Mouse (Mus musculus): ENCODE results near the gene Cyp27b1. TPM values are rescaled to one million over a fixed set of nuclear protein-coding genes. Genes with fewer than 3 reads are reported as not detected.
"Not testable (repeated sequence)": the region's sequence is repeated elsewhere in the genome, so short reads cannot be mapped to it uniquely, and the experiment has no call there.

Cyp27b1 gene
- total RNA-seq, 4 experiments from 2014 or later = 0.19 TPM; not detected in 3

DNA sequence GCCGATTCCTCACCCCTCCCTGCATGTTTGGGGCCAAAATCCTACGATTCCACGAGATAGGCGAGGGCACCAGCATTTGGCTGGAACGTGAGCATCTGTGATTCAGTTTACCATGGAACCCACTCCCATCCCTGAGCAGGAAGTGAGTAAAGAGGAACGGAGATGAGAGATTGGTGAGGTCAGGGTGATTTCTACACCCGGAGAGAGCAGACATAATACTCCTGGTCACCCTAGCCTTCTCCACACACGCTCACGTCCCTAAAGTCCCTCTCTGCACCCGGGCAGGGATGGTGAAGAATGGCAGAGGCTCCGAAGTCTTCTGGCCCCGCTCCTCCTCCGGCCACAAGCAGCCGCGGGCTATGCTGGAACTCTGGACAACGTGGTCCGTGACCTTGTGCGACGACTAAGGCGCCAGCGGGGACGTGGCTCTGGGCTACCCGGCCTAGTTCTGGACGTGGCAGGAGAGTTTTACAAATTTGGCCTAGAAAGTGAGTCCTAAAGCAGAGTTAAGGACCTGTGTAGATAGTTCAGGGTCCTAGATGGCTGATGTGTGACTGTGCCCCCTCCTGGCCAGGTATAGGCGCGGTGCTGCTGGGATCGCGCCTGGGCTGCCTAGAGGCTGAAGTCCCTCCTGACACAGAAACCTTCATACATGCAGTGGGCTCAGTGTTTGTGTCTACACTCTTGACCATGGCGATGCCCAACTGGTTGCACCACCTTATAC is 1.5 kb downstream of the Cyp27b1 start:
- DNase-seq (ENCODE audit: low spot score) = no peak

DNA sequence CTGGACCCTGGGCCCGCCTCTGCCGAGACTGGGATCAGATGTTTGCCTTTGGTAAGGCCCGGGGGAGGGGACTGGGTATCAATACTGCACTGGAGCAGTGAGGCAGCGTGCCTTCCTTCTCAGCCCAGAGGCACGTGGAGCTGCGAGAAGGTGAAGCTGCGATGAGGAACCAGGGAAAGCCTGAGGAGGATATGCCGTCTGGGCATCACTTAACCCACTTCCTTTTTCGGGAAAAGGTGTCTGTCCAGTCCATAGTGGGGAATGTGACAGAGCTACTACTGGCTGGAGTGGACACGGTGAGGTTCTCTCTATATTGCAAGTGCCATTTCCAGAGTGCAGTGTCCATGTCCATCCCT is 2.0 kb downstream of the Cyp27b1 start:
- DNase-seq (ENCODE audit: low spot score) = no peak

DNA sequence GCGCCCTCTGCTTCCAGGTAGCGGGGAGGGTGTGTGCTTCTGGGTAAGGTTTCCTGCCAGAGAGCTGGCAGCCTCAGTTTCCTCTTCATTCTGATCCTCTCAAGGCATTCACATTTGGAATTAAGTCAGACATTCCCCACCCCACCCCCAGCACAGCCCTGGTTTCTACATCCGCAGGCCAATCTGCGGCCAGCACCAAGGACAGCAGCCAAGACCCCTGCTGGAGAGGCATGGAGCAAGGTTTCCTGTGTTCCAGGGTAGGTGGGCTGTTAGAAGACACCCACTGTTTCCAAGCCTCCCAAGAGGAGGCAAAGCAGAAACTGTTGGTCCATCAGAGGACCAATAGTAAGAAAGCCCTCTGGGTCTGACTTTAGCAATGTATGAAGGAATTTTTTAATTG is 6.6 kb downstream of the Cyp27b1 start:
- DNase-seq (ENCODE audit: low spot score) = no peak

DNA sequence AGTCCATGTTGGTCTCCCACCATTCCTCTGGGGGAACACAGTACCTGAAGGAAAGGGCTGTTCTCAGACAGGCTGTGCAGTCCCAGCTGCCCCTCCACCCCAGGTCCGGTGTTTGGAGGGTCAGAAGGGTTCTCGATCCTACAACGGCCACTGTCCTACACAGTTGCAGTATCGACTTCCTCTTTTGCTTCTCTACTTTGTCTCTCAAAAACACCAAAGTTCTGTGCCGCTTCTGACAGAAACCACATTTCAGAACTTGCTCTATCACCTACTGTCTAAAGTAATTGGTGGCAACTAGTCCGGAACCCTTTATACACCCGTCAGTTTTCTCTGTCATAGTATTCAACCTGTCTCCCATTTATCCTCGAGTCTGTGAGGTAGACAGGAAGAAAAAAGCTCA is 7.4 kb downstream of the Cyp27b1 start:
- DNase-seq (ENCODE audit: low spot score) = no peak

DNA sequence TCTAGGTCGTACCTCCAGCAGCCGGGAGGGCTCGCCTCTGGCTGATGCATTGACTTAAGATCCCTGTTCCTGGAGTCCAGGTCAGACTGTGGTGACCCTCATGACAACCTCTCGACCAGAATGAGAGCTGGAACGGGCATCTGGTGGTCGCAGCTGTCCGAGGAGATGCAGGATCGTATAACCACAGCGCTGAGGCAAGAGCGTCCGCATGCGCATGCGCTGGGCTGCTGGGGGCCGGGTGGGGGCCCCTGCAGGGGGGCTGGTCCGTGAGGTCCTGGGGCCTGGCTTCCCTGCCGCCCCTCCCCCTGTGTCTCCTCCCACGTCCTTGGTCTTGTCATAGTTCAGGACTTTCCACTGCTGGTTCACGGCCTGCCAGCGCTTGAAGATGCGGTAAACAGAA is 8.4 kb downstream of the Cyp27b1 start:
- DNase-seq (ENCODE audit: low spot score) = no peak

DNA sequence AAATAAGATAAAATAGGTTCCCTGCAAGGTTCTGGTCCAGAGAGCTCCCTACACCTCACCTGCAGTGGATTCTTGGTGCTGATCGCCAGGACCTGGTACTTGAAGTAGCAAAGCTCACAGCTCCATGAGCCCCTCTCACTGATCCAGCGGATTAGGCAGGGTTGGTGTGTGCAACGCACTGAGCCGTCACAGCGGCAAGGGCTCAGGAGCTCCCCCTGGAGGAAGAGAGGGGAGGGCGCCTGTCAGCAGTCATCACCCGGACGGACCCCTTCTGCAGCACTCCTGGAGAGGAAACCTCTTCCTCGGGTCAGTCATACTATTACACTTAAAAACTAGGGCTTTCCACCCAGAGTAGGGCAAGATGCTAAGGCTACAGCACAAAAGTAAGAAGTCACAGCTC is 10.1 kb downstream of the Cyp27b1 start:
- DNase-seq (ENCODE audit: low spot score) = peak; percentile 68

DNA sequence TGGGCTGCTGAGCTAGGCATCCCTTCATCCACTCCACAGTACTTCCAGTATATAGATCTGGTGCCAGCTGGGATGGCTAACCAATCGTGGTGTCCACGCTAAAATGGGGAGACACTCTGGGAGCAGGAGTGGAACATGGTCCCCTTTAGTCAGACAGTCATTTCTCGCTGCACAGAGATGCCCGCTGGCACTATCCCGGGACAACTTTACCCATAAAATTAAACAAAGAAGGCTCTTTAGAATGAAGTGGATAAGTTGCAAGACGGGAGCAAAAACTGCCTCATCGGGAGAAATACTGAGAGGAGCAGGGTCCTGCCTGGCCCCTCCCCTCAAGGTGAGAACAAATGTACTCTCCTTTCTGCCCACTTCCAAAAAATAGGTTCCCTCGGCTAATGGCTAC is 10.7 kb downstream of the Cyp27b1 start:
- no peak for DNase-seq (ENCODE audit: low spot score)

DNA sequence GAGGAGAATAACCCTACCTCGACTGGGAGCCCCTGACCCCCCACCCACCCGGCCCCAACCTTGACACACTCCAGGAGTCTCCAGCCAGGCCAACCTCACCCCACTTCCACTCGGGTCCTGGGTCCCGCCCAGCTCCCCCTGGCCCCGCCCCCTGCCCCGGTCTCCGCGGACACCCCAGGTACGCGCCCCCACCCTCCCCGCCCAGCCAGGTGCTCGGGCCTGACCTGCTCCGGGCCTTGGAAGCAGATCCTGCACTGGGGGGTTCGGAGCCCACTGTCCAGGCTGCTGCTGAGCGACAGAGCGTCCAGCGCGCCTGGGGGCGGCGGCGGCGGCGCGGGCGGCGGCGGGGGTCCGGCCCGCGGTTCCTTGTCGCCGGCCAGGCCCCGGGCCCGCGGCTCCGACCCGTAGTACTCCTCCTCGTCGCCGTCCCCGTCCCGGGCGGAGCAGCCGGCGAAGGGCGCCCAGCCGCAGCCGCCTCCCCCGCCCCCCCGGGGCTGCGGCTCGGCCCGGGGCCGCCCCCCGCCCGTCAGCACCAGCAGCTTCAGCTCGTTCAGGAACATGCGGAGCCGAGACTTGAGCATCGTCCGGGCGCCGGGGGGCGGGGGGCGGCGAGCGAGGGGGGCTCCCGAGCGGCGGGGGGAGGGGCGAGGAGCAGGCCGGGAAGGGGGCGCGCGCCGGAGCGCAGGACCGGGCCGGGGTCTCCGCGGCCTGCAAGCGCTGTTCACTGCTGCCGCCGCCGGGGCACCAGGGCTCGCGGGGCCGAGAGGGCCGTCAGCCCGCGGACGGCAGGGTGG is 11.3 kb downstream of the Cyp27b1 start:
- DNase-seq (ENCODE audit: low spot score) = no peak

DNA sequence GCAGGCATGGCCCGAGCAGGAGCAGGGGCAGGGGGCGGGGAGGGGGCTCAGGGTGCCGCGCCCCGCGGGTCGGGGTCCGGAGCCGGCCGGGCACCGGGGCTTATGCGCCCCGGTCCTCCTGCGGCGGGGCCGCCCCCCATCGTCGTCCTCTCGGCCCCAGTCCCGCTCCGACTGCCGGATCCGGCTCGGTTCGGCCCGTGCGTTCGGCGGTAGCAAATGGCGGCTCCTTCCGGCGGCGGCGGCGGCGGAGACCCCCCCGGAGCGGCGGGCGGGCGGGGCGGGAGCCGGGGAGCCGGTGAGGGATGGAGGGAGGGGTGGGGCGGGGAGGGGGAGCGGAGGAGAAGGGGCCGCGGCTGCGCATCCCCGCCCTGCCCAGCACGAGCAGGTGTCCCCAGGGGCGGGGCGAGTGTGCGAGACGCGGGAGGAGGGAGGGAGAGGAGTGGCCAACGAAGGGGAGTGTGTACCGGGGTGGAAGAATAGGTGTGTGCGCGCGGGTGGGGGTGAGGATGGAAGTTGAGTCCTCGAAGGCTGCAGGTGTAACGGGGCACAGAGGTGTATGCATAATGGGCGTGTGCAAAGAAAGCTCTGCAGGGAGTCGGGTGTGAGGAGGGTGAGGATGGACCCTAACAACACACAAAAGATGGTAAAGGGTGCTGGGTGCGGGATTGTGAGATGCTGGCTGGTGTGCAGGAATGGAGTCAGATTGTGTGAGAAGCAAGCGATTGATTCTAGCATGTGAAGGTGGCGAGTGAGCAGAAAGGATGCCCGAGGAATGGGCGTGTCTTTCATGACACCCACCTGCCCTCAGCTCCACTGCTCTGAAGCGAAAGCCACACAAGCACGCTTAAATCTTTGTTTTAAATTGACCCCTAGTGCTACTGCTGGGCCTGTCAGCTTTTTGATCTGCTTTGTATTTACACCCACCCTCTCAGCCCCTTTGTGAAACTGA is 12.2 kb downstream of the Cyp27b1 start, which contains the start of gene March9:
TSS of gene March9 (minus strand) at position 217 of the 949 bp plus-strand sequence.
- DNase-seq (ENCODE audit: low spot score) = no peak

DNA sequence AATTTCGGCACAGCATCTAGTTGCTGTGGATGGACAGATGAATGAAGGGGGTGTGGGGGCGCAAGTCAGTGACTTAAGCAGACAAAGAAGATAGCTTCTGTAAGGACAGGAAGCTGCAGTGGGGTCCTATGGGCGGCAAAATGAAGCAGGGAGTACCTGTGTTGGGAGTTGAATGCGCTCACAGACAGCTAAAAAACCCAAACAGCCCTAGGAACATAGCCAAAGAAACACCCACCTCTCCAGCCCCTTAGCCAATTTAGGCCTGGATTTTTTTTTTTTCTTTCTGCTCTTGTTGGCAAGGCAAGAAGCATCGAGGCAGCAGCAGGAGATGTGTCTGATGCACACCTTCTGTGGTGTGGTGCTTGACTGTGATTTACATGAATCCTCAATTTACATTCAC is 13.0 kb downstream of the Cyp27b1 start:
- DNase-seq (ENCODE audit: low spot score) = no peak

DNA sequence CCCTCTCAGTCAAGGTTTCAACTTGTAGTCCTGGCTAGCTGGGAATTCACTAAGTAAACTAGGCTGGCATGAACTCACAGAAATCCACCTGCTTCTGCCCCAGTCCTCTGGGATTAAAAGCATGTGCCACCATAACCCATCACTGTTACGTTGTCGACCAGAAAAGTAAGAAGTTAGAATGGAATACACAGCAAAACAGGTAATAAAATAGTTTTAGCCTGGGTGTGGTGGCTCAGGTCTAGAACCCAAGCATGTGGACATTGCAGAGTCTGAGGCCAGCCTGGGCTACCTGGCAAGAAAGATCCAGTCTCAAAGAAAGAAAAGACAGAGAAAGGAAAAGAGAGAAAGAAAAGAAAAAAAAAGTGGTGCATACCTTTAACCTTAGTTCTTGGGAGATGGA is 13.5 kb downstream of the Cyp27b1 start:
- no peak for DNase-seq (ENCODE audit: low spot score)

DNA sequence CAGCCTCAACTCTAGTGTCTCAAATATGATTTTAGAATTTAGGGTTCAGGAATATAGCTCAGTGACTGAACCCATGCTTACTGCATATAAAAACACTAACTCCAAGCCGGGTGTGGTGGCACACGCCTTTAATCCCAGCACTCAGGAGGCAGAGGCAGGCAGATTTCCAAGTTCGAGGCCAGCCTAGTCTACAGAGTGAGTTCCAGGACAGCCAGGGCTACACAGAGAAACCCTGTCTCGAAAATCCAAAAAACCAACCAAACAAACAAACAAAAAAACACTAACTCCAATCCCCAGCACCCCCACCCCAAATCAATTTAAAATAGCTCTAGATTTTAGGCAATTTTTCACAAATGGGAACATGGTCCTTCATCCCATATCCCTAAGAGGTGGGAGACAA is 14.1 kb downstream of the Cyp27b1 start:
- not testable (repeated sequence) for DNase-seq (ENCODE audit: low spot score)

DNA sequence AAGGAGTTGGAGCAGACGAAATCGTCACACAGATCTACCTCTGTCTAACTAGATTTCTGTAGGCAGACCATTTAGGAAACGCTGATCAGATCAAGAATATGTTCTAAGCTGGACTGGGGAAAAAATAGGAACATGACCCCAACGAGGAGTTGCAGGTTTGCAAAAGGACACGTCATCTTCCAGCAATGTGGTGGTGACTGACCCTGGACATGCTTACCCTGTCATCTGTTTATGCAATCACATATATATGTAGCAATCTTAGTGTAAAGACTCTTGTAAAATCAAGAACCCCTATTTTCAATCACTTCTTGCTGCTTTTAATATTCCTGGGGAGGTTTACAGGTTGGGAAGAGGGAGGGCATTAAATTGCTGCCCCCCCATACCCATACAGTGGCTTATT is 14.5 kb downstream of the Cyp27b1 start:
- DNase-seq (ENCODE audit: low spot score) = no peak

DNA sequence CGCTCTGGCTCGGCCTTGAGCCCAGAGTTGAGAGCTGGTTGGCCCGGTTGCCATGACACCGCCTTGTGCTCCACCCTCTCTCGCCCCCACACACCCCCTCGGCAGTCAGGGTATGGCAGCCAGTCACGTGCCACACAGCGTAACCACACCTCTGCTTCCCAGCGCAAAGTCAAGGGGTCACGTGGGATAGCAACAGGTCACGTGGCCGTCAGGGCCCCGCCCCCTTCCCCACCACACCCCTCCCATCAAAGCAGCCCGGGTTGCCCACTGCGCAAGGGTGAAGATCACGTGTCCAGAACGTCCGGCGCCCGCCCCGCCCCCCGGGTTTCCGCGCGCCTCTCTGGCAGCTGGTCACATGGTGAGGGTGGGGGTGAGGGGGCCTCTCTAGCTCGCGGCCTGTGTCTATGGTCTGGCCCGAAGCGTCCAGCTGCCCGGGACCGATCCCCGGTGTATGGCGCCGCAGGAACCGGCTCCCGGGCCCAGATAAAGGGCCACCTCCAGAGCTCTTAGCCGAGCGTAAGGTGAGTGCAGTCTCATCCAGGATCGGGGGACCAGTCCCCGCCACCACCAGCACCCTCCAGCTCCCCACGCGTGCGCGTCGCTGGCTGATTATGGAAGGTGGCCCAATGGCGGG is 15.3 kb downstream of the Cyp27b1 start, which contains the start of gene Cdk4:
TSS of gene Cdk4 (plus strand) at position 296 of the 634 bp plus-strand sequence.
- DNase-seq (ENCODE audit: low spot score) = peak; percentile 97

DNA sequence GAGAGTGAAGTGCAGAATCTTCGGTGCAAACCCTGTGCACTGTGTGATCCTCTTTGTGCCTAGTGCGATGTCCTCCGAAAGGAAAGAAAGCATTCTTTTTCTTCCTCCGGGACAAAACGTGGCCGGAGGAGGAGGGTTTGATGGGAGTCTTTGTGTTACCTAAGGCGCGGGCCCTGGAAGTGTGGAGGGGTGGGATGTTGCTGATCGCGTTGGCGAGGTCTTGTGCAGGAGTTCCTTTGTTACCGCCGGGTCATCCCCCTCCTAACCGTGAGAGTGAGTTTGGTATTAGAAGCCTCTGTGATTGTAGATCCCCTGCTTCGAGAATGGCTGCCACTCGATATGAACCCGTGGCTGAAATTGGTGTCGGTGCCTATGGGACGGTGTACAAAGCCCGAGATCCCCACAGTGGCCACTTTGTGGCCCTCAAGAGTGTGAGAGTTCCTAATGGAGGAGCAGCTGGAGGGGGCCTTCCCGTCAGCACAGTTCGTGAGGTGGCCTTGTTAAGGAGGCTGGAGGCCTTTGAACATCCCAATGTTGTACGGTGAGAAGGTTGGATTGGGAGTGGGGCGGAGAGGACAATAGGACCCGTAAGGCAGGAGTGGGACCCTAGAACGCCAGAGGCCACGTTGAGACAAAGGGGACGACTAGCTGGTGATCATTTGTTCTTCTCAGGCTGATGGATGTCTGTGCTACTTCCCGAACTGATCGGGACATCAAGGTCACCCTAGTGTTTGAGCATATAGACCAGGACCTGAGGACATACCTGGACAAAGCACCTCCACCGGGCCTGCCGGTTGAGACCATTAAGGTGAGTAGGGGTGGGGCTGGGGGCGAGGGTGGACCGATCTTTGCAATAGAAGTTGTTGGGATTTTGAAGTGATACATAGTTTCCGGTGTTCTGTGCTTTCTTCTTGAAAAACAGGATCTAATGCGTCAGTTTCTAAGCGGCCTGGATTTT is 16.1 kb downstream of the Cyp27b1 start:
- DNase-seq (ENCODE audit: low spot score) = no peak

DNA sequence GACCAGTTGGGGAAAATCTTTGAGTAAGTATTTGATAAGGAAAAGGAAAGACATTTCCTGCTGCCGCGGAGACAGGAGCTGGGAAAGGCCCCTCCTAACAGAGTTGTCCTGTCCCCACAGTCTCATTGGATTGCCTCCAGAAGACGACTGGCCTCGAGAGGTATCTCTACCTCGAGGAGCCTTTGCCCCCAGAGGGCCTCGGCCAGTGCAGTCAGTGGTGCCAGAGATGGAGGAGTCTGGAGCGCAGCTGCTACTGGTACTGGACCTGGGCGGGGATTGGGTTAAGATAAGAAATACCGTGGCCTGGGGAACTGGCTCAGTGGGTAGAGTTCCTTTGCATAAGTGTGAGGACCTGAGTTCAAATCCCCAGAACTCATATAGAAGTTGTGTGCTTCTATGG is 17.9 kb downstream of the Cyp27b1 start:
- no peak for DNase-seq (ENCODE audit: low spot score)

DNA sequence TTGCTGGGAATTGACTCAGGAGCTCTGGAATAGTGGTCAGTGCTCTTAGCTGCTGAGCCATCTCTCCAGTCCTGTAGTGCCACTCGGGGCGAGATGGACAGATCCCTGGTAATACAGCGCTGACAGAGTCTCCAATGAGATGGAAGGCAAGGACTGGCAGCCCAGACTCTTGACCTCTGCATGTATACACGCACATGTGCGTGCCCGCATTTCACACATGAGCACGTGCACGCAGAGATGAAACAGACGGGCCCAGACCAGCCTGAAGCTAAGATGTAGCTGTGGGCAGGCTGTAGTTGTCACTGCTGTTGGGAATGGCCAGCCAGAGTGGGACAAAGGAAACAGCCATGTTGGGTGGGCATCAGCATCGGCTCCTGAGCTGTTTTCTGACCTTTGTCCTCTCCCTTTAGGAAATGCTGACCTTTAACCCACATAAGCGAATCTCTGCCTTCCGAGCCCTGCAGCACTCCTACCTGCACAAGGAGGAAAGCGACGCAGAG is 18.5 kb downstream of the Cyp27b1 start:
- DNase-seq (ENCODE audit: low spot score) = no peak

DNA sequence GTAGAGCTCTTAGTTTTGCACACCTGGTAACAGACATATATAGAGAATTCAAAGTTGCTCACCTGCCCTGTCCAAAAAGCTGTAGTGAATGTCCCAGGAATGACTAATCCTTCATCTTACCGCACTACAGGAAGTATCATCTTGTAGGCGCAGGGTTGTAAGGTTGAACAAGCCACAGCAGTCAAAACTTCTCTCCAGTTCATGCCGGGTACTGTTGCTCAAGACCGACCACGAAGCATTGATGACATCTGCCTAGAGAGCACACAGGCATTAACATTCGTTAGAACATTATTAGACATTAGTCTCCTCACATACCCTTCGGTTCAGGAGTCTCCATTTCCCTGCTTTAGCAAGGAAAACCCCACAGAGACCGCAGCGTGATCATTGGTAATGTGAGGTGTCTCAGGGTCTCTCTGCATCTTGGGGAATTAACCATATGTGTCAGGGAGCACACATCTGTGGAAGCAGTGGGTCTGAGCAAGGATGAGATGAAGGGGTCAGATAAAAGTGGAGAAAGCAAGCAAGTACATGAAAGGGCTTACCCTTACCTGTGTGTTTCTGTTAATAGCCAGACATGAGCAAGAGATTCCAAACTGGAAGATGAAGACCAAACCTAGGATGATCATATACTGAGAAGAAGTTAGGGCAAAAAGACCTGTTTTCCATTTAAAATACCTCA is 20.4 kb downstream of the Cyp27b1 start:
- DNase-seq (ENCODE audit: low spot score) = no peak
